Mouse (Mus musculus): Measurements from ENCODE around the gene En2. TPM values are rescaled to one million over a fixed set of nuclear protein-coding genes. Genes with fewer than 3 reads are reported as not detected.

The En2 gene
- total RNA-seq, 2 experiments from 2014 or later: 0.36 to 0.54 TPM

DNA sequence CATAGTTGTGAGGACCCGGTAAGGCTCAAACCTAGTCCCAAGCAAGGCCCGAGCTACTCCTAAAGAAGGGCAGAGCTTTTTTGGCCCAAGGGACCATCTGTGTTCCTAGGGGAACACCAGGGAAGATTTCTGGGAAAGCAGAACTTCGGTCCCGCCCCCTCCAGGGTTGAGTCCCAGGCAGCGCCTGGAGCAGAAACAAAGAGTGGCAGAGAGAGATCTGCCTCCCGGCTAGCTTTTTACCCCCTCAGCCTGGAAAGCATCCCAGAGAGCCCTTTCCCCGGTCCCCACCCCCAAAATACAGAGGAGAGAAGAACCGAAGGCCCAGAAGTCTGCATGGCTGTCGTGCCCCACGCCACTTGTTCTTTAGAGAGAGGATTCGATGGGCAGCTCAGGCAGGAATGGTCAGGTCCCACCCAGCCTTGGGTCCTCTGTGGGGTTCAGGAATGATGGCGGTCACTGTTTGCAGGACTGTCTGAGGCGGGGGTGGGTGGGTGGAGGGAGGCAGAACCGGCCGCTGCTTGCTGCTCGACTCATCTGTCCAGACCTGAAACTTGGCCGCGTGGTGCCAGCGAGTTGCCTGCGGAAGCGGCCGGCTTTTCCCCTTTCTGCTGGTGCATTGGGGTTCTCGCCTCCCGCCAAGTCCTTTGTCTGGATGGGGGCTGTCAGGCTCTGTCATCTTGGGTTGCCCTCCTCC lies 9.5 kb downstream of the En2 start:
- DNase-seq: no peak
- intact Hi-C loops (cut with DNase I): no loop called here
- 0 out of 2 replicates have a peak overlapping the region, but pooled peaks have one; percentile 10 for H3K4me3 ChIP-seq
- H3K27ac ChIP-seq: no peak overlapping the region
- no peak for TF ChIP-seq CTCF (IDR thresholded peaks at IDR 0.05)

DNA sequence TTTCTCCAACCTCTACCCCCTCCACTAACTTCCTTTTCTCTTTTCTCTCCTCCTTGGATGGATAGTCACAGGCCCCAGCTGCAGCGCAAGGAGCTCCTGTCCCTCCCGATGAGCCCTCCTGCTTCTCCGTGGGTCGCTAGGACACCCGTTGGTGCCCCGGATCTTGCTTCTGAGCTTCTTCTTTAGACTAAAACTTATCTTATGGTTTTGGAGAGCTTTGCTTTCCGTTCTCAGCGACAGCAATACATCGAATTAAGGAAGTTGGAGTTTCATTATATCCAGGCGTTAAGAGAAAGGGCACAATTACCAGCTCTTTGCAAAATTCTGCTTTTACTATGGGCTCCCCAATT lies 10.1 kb downstream of the En2 start:
- TF ChIP-seq CTCF (IDR thresholded peaks at IDR 0.05): no peak
- intact Hi-C loops (cut with DNase I): no loop called here
- DNase-seq: no peak
- H3K4me3 ChIP-seq: 0 out of 2 replicates have a peak overlapping the region, but pooled peaks have one; percentile 10
- no peak overlapping the region for H3K27ac ChIP-seq

DNA sequence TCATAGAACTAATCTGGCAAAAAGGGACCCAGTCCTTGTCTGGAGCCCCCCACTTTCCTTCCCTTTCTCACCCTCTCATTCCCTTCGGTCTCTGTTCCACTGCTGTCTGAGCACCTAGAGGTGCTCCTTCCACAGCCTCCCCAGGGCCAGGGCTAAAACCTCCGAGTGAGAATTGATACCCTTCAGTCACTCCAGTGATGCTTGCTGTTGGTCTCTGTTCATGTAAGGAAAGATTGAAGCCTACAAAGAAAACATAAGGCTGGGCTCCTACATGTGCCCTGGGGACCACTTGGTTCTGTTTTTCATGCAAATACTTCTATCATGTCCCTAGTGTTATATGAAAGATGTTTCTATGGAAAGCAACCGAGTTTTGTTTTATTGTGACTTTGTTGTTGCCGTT lies 10.5 kb downstream of the En2 start:
- Histone ChIP-seq H3K27ac (no peak overlapping the region), H3K4me3 (no peak overlapping the region)
- intact Hi-C loops (cut with DNase I): no loop called here
- TF ChIP-seq CTCF (IDR thresholded peaks at IDR 0.05): no peak
- no peak for DNase-seq

DNA sequence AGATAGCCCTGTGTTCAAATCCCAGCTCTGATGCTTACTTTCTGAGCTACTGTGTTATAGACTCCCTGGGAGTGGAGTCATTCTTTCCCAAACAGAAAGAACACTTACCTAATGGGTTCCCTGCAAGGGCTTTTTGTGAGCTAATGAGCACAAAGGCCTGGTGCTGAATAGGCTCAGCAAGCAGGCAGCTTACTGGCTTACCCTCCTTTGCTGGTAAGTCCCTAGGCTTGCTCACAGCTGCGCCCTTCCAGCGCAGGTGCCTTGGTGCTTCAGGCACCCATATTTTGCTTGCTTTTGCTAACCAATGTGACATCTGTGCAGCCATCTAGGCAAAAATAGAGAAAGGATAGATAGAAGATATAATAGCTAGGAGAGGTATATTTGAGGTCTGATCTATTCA lies 11.1 kb downstream of the En2 start:
- no peak overlapping the region for H3K27ac ChIP-seq
- no peak for DNase-seq
- intact Hi-C loops (cut with DNase I): no loop called here
- no peak overlapping the region for H3K4me3 ChIP-seq
- TF ChIP-seq CTCF (IDR thresholded peaks at IDR 0.05): no peak

DNA sequence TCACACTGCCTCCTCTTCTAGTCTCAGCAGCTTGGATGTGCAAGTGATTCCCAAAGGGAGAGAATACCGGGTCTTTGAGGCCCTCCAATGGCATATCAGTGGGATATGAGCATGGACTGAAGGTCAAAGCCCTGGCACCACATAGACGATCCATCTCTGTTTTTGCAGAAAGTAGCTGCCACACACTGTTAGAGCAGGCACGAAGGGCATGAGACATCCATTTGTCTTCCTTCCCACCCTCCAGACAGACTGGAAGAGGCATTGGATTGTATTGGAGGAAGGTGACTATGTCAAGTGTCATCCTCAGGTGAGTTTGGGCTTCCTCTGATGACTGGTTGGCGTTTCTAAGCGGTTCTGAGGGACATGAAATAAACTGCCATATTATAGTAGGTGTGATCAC lies 12.8 kb downstream of the En2 start:
- intact Hi-C loops (cut with DNase I): no loop called here
- no peak overlapping the region for H3K27ac ChIP-seq
- DNase-seq: no peak
- H3K4me3 ChIP-seq: no peak overlapping the region
- no peak for TF ChIP-seq CTCF (IDR thresholded peaks at IDR 0.05)

DNA sequence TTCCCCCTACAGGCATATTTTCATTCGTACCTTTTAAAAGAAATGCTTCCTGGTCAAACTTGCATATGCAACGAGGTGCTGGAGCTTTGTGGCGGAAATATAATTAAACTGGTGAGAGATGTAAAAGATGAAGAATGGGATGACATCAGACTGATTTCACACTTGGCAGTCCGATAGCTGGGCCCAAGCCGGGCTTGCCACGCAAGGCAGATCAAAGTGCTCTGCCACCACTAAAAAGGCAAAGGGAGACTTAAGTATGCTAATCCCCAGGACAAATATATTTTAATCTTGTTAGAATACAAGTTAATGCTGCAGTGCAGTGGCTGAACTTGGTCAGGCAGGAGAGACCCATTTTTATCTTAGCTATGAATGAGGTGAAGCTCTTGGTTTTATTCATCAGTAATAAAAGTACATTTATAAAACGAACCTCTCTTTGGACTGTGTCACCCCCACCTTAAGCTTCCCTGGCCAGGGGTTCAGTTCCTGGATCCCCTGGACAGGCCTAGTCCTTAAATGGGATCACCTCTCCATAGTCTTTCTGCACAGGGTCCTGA lies 13.8 kb downstream of the En2 start:
- intact Hi-C loops (cut with DNase I): no loop called here
- DNase-seq: no peak
- TF ChIP-seq CTCF (IDR thresholded peaks at IDR 0.05): no peak
- no peak overlapping the region for H3K27ac ChIP-seq
- H3K4me3 ChIP-seq: no peak overlapping the region

DNA sequence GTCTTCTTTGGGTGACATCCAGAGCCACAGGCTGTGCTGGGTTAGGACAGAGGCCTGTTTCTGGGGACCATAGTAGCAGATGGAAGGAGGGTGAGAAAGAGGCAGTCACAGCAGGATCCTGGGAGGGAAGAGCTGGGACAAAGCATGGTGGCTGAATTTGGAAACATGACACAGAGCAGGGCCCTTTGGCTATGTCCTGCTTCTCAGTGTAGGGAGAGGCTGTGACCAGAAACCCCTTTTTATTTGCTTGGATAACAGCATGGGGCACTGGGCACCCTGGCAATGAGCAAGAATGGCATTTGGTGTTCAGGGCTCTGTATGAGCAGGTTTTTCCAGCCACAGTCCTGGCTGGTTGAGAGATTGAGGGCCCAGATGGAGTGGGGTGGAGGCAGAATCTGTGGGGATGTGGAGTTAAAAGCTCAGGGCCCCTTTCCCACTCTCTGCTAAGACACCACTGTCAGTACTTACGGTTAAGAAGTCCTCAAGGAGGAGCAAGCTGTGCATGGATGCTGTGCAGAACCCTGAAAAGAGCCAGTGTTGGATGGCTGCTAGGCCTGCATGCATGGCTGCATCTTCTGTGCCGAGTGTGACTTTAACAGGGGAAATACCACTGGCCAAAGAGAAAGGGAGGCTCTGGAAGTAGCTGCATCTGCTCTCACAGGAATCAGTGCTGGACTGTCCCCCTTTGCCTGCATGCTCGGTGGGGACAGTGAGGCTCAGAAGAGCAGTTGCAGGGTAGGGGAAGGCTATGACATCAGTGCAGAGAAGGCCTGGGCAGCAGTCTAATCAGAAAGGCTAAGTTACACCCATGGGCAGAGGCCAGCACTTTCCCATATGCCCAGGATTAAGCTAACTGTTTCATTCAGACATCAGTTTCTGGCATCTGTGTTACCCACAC lies 26.0 kb downstream of the En2 start:
- DNase-seq: no peak
- H3K4me3 ChIP-seq: no peak overlapping the region
- intact Hi-C loops (cut with DNase I): no loop called here

DNA sequence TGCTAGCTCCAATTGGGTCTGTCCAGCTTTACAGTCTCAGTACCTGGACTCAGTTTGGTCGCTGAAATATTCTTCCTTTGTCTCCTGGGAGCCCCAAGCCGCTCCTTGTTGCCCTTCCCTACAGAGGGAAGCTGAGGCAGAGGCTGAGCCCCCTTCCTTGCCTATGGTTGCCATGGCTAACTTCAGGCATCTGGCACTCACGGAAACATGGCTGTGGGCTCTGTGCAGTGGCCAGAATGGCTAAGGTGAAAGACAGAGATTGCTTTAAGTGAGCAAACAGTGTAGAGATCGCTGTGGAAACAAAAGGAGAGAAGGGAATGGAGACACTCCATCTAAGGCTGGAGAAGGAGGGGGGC lies 26.6 kb downstream of the En2 start:
- intact Hi-C loops (cut with DNase I): no loop called here
- H3K4me3 ChIP-seq: no peak overlapping the region
- TF ChIP-seq CTCF (IDR thresholded peaks at IDR 0.05): no peak
- DNase-seq: no peak
- no peak overlapping the region for H3K27ac ChIP-seq

More for the DNA sequence above, 26.0 kb downstream of the En2 start:
- TF ChIP-seq CTCF (IDR thresholded peaks at IDR 0.05): no peak
- H3K27ac ChIP-seq: no peak overlapping the region

DNA sequence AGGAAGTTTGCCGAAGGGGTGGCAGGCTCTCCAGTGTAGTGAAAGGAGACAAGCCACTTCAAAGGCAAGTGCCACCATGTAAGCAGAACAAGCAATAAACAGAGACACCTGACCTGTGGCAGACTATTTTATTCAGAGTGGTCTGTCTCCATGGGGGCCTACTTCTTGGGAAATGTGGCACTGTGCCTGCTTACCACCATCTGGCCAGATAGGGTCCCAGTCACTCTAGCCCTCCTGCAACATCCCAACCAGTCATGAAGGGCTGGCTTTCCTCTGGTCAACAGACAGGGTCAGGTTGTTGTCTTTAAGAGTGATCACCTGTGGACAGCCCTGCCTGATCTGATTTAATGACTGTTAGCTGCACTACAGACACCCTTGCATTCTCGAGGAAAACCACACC lies 30.0 kb downstream of the En2 start:
- Histone ChIP-seq H3K4me3 (no peak overlapping the region), H3K27ac (no peak overlapping the region)
- TF ChIP-seq CTCF (IDR thresholded peaks at IDR 0.05): no peak
- no peak for DNase-seq
- intact Hi-C loops (cut with DNase I): no loop called here

DNA sequence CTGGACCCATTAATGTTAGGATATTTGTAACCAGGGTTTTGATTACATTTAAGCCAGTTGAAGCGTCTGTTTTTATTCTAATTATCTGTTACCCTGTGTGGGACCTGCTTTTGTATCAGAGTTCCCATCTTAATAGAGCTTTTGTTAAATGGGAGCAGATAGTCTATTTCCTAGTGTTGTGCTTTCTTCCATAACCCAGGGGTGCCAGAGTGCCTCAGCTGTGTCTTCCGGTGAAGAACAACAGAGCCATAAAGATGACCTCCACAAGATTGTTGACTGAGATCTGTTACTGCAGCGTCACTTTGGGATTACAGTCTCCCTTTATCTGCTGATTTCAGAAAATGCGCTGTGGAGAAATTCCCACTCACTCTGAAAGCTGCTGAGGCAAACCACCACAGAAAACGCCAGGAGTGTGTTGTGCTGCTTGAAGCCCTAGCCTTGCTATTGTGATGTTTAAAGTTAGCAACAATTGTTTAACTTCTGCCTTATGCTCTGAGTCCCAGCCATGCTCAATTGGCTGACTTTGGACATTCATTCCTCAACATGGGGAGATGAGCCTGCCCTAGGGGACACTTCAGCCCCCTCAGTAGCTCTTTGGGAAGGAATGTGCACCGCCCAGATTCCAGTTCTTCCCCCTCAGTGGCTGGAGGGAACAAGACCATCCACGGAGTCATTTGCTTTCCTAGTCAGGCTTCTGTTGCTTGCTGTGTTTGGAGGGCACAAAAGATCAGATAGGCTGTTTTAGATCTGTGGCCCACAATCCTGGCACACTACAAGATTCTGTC lies 33.8 kb downstream of the En2 start:
- Histone ChIP-seq H3K27ac (no peak overlapping the region), H3K4me3 (no peak overlapping the region)
- TF ChIP-seq CTCF (IDR thresholded peaks at IDR 0.05): no peak
- DNase-seq: no peak
- intact Hi-C loops (cut with DNase I): no loop called here

DNA sequence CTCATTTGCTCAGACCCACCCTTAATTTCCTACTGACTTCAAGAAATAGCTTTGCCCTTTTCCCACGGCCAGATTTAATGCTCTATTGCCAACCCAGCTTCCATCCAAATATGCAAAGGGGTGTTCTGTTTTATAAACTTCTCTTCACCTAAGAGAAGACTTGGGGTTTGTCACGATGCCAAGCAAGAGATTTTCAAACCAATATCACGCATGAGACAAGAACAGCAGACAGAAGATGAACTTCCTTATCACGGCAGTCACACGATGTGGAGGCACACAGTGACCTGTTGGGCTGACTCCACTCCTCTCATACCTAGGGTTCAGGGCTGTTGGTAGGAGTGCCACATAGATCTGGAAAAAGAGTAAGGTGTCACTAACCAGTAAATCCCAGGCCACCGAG lies 37.6 kb downstream of the En2 start:
- intact Hi-C loops (cut with DNase I): no loop called here
- no peak for DNase-seq
- no peak for TF ChIP-seq CTCF (IDR thresholded peaks at IDR 0.05)

DNA sequence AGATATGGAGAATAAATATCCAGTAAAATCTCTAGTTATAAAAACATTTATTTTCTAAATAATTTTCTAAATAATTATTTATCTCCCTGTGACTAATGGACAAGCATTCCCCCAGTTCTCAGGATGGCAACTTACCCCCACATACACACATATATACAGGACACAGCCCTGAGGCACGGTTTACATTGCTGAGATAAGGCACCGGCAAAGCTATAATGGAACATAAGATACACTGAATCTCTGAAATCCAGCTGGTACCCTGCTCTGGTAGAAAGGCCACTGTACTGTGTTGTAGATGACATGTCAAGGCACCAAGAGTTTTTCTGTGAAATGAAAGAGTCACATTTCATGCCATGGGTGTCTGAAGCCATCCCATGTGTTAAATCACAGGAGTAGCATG lies 39.2 kb downstream of the En2 start:
- no peak for DNase-seq
- no peak for TF ChIP-seq CTCF (IDR thresholded peaks at IDR 0.05)
- no peak overlapping the region for H3K27ac ChIP-seq
- H3K4me3 ChIP-seq: no peak overlapping the region
- intact Hi-C loops (cut with DNase I): no loop called here

More for the DNA sequence above, 37.6 kb downstream of the En2 start:
- Histone ChIP-seq H3K4me3 (no peak overlapping the region), H3K27ac (no peak overlapping the region)

DNA sequence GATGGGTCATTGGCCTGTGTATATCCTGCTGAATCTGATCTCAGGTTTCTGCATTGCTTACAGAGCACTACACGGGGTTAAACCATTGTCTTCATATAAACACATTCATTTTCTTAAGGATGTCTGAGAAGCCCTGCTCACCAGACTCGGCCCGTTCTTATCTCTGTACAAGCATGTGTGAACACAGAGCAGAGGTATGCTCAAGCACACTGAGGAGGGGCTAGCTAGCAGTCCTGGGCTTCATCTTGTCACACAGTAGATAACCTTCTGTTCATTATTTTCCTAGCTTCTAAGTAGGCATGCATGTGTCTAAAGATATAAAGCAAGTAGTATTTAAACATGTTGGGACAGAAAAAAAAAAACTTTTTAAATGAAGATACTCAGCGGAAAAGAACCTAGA lies 41.0 kb downstream of the En2 start:
- intact Hi-C loops (cut with DNase I): no loop called here
- Histone ChIP-seq H3K4me3 (no peak overlapping the region), H3K27ac (no peak overlapping the region)
- TF ChIP-seq CTCF (IDR thresholded peaks at IDR 0.05): no peak
- DNase-seq: no peak

Data from gastrocnemius, adult 2 months (tissue).